Mouse (Mus musculus): ENCODE results near the gene Tmem185b.

Gene Tmem185b

DNA sequence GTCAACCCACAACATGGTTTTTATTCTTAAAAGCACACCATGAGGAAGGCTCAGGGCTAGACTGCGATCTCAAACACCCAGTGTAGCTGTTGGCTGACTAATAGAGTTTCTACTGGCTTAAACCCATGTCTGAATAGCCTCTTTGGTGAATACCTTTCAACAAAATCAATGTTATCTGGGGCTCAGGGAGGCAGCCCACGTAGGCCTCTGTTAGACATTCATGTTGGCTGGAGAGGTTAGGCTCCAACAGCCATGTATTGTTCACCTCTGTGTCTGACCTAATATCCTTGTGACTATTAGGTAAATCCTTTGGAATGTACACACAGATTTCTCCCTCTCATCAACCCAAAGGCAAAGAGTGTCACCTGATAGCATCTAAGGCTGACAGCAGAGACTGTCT is 10.2 kb downstream of the Tmem185b start:
- H3K27me3 ChIP-seq (ENCODE audit: insufficient read depth, low read length), result 0 out of 2 replicates have a peak, but pooled peaks cover 3% of the 10 kb centered on the region
- H3K36me3 ChIP-seq (ENCODE audit: insufficient read depth, low read length), result no peaks in the 10 kb centered on the region
- peaks cover 39% of the 10 kb centered on the region for H3K4me1 ChIP-seq (replicated peaks; ENCODE audit: low read depth, low read length)
- H3K9me3 ChIP-seq (ENCODE audit: low read length), result no peaks in the 10 kb centered on the region
- TF ChIP-seq NANOG (IDR thresholded peaks at IDR 0.05; ENCODE audit: borderline replicate concordance, low read length) (no peak), POU5F1 (IDR thresholded peaks at IDR 0.05; ENCODE audit: borderline replicate concordance, low read length) (no peak), CTCF (conservative IDR thresholded peaks at IDR 0.05; ENCODE audit: low read length) (no peak)
- H3K4me3 ChIP-seq (replicated peaks; ENCODE audit: low read length), result no peak overlapping the region

DNA sequence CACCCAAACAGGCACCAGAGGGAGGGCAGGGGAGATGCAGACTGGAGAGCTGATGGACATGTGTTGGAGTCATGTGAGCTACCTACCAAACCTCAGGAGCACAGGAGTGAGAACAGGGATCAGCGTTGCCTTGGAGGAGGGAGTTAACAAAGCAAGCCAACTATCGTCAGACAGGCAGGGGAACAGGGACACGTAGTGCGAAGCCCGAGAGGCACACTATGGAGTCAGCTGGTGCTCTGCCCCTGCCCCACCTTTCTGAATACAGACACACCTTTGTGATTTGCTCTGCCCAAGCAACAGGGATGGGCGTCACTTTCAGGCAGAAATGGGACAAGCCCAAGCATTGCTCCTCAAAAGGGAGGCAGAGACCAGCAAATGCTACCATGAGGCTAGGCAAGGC is 11.7 kb downstream of the Tmem185b start:
- peaks cover 35% of the 10 kb centered on the region for H3K4me1 ChIP-seq (replicated peaks; ENCODE audit: low read depth, low read length)
- 0 out of 2 replicates have a peak, but pooled peaks cover 3% of the 10 kb centered on the region for H3K27me3 ChIP-seq (ENCODE audit: insufficient read depth, low read length)
- no peak overlapping the region for H3K4me3 ChIP-seq (replicated peaks; ENCODE audit: low read length)
- H3K36me3 ChIP-seq (ENCODE audit: insufficient read depth, low read length), result peaks cover 6% of the 10 kb centered on the region
- H3K9me3 ChIP-seq (ENCODE audit: low read length), result no peaks in the 10 kb centered on the region
- TF ChIP-seq CTCF (conservative IDR thresholded peaks at IDR 0.05; ENCODE audit: low read length) (no peak), POU5F1 (IDR thresholded peaks at IDR 0.05; ENCODE audit: borderline replicate concordance, low read length) (no peak), NANOG (IDR thresholded peaks at IDR 0.05; ENCODE audit: borderline replicate concordance, low read length) (no peak)

DNA sequence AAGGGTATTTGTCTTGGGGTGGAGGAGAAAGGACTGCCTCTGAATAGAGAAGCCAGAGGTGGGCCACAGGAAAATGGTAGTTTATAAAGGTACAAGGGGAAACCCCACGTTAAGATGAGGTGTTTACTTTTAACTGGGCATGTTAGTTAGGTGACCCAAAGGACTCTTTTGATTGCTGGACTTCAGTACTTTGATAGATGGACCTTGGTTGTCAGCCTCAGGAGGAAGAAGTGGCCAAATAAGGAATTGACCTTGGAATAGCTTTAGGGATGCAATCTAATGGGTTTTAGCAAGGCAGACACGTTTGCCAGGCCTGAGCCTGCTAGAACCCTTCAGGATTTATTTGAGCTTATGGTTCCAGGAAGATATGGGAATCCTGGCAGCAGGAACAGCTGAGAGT is 13.3 kb downstream of the Tmem185b start:
- H3K27me3 ChIP-seq (ENCODE audit: insufficient read depth, low read length), result no peaks in the 10 kb centered on the region
- TF ChIP-seq NANOG (IDR thresholded peaks at IDR 0.05; ENCODE audit: borderline replicate concordance, low read length), result no peak
- no peak for TF ChIP-seq CTCF (conservative IDR thresholded peaks at IDR 0.05; ENCODE audit: low read length)
- no peak for TF ChIP-seq POU5F1 (IDR thresholded peaks at IDR 0.05; ENCODE audit: borderline replicate concordance, low read length)

DNA sequence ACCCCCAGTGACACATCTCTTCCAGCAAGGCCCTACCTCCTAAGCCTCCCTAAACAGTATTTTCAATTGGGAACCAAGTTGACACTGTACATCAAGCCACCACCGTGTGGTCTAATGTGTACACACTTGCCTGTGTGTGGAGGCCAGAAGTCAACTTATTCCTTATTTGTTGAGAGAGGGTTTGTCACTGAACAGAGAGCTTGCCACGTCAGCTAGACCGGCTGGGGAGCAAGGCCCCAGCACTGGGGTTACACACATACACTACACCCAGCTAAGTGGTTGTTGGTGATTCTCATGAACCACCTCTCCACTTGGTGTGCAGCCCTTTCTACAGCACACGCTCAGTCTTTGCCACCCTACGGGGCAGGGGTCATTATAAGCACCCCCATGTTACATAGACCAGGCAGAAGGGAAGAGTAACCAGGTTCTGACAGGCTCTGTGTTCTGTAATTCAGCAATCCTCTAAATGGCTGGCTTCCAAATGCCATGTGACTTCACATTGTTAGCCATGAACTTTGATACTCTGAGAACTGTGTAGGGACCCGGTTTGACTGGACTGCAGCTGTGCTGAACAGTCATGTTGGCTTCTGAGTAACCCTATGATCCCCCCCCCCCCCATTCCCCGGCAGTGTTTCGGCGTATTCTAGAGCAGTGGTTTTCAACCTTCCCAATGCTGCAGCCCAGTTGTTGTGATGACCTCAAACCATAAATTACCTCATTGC is 15.0 kb downstream of the Tmem185b start:
- no peaks in the 10 kb centered on the region for H3K9me3 ChIP-seq (ENCODE audit: low read length)

More for the DNA sequence above, 13.3 kb downstream of the Tmem185b start:
- Histone ChIP-seq H3K9me3 (ENCODE audit: low read length) (no peaks in the 10 kb centered on the region), H3K36me3 (ENCODE audit: insufficient read depth, low read length) (peaks cover 22% of the 10 kb centered on the region), H3K4me3 (replicated peaks; ENCODE audit: low read length) (no peak overlapping the region), H3K4me1 (replicated peaks; ENCODE audit: low read depth, low read length) (peaks cover 28% of the 10 kb centered on the region)

DNA sequence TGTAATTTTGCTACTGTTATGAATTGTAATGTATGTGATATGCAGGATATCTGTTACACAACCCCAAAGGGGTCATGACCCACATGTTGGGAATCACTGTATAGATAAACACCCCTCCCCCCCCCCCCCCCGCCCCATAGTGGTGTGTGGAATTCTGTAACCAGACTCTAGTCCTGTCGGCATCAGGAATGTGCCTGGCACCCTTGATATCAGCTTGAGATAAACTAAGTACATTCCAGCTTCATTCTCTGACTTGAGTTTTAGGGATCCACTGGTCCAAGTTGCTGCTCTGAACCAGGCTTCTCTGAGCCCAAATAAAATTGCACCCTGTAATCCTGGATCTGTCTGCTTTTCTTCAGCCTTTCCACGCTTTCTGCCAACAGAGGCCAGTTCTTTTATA is 15.6 kb downstream of the Tmem185b start:
- peaks cover 28% of the 10 kb centered on the region for H3K4me1 ChIP-seq (replicated peaks; ENCODE audit: low read depth, low read length)
- H3K4me3 ChIP-seq (replicated peaks; ENCODE audit: low read length), result no peak overlapping the region
- no peak for TF ChIP-seq CTCF (conservative IDR thresholded peaks at IDR 0.05; ENCODE audit: low read length)
- TF ChIP-seq NANOG (IDR thresholded peaks at IDR 0.05; ENCODE audit: borderline replicate concordance, low read length), result no peak
- no peaks in the 10 kb centered on the region for H3K27me3 ChIP-seq (ENCODE audit: insufficient read depth, low read length)
- H3K36me3 ChIP-seq (ENCODE audit: insufficient read depth, low read length), result peaks cover 32% of the 10 kb centered on the region
- no peaks in the 10 kb centered on the region for H3K9me3 ChIP-seq (ENCODE audit: low read length)

More for the DNA sequence above, 15.0 kb downstream of the Tmem185b start:
- peaks cover 28% of the 10 kb centered on the region for H3K4me1 ChIP-seq (replicated peaks; ENCODE audit: low read depth, low read length)
- peaks cover 28% of the 10 kb centered on the region for H3K36me3 ChIP-seq (ENCODE audit: insufficient read depth, low read length)
- no peak overlapping the region for H3K4me3 ChIP-seq (replicated peaks; ENCODE audit: low read length)
- no peaks in the 10 kb centered on the region for H3K27me3 ChIP-seq (ENCODE audit: insufficient read depth, low read length)
- TF ChIP-seq POU5F1 (IDR thresholded peaks at IDR 0.05; ENCODE audit: borderline replicate concordance, low read length) (no peak), CTCF (conservative IDR thresholded peaks at IDR 0.05; ENCODE audit: low read length) (no peak), NANOG (IDR thresholded peaks at IDR 0.05; ENCODE audit: borderline replicate concordance, low read length) (no peak)

DNA sequence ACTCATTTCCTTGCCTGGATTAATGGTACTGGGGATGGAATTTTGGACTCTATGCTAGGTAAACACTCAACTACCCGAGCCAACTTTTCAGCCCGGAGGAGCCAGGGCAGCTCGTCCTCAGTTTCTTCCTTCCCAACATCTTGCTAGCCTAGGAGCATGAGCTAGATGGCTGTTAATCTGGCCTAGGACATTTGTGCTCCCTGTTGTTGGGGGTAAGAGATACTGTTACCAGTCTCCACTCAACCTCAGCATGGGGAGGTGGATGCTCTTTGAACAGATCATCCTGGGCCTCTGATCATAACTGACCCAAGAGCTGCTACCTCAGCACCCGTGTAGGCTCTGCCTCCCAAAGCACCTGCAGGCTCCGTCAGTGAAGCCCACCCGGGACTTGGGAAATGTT is 17.4 kb downstream of the Tmem185b start:
- Histone ChIP-seq H3K4me1 (replicated peaks; ENCODE audit: low read depth, low read length) (peaks cover 18% of the 10 kb centered on the region), H3K9me3 (ENCODE audit: low read length) (no peaks in the 10 kb centered on the region), H3K27me3 (ENCODE audit: insufficient read depth, low read length) (no peaks in the 10 kb centered on the region), H3K36me3 (ENCODE audit: insufficient read depth, low read length) (peaks cover 49% of the 10 kb centered on the region), H3K4me3 (replicated peaks; ENCODE audit: low read length) (no peak overlapping the region)
- TF ChIP-seq CTCF (conservative IDR thresholded peaks at IDR 0.05; ENCODE audit: low read length) (no peak), POU5F1 (IDR thresholded peaks at IDR 0.05; ENCODE audit: borderline replicate concordance, low read length) (no peak), NANOG (IDR thresholded peaks at IDR 0.05; ENCODE audit: borderline replicate concordance, low read length) (no peak)

DNA sequence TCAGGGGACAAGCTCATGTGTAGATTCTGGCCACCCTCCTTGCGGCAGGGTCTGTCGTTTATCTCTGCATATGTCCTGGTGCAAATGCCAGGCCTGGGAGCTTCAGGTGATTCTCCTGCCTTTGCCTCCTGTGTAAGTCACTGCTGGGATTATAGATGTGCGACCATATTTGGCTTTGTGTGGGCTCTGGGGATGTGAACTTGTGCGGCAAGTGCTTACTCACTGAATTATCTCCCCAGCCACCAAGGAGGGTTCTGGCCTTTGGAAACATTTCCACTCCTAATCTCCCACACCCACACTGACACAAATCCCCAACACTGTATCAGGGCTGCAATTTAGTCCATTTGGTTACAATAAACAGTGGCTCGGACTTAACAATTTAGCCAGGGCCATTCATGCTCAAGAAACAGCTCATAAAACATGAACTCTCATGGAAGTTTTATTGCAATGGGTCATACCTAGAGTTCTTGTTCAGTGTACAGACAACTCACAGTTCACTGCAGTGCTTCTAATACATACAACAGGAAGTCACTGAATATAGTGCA is 18.7 kb downstream of the Tmem185b start:
- Histone ChIP-seq H3K4me3 (replicated peaks; ENCODE audit: low read length) (no peak overlapping the region), H3K9me3 (ENCODE audit: low read length) (no peaks in the 10 kb centered on the region), H3K4me1 (replicated peaks; ENCODE audit: low read depth, low read length) (peaks cover 15% of the 10 kb centered on the region), H3K36me3 (ENCODE audit: insufficient read depth, low read length) (peaks cover 52% of the 10 kb centered on the region), H3K27me3 (ENCODE audit: insufficient read depth, low read length) (no peaks in the 10 kb centered on the region)
- TF ChIP-seq CTCF (conservative IDR thresholded peaks at IDR 0.05; ENCODE audit: low read length) (no peak), NANOG (IDR thresholded peaks at IDR 0.05; ENCODE audit: borderline replicate concordance, low read length) (no peak), POU5F1 (IDR thresholded peaks at IDR 0.05; ENCODE audit: borderline replicate concordance, low read length) (no peak)

DNA sequence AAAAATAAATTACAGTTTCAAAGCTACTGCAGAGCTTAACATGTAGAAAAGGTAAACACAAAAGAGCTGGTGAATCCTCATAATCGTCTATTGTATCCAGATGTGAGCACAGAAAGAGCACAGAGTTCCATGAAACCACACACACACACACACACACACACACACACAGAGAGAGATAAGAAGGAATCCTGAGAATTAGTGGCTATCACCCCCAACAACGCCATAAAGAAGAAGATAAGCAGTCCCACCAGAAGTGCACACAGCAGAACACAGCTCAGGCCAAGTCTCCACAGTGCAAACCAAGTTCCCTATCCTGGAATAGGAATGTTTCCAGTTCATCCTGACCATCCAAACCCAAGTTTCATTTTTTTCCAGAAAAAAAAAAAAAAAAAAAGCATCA is 19.2 kb downstream of the Tmem185b start:
- Histone ChIP-seq H3K36me3 (ENCODE audit: insufficient read depth, low read length) (peaks cover 57% of the 10 kb centered on the region), H3K4me1 (replicated peaks; ENCODE audit: low read depth, low read length) (peaks cover 15% of the 10 kb centered on the region), H3K27me3 (ENCODE audit: insufficient read depth, low read length) (no peaks in the 10 kb centered on the region), H3K9me3 (ENCODE audit: low read length) (no peaks in the 10 kb centered on the region), H3K4me3 (replicated peaks; ENCODE audit: low read length) (no peak overlapping the region)
- TF ChIP-seq NANOG (IDR thresholded peaks at IDR 0.05; ENCODE audit: borderline replicate concordance, low read length), result no peak
- TF ChIP-seq CTCF (conservative IDR thresholded peaks at IDR 0.05; ENCODE audit: low read length), result no peak
- TF ChIP-seq POU5F1 (IDR thresholded peaks at IDR 0.05; ENCODE audit: borderline replicate concordance, low read length), result no peak

Data from E14TG2a.4 (cell line).